Mouse (Mus musculus) thymus, adult 2 months (tissue): ENCODE data around the gene Olfr370.

Experiments
- CTCF ChIP-seq: fragments of 200-500 bp; IDR thresholded peaks from 2 replicates; pipeline ENCODE4 v1.5.1; 2012; ENCODE audit warnings: mild to moderate bottlenecking, control low read depth, low read length, moderate library complexity, borderline replicate concordance; ENCODE audit not compliant: control insufficient read depth, poor library complexity, insufficient read depth; ENCODE audit errors: extremely low read depth
- POLR2A ChIP-seq: fragments of 200-500 bp; IDR thresholded peaks from 2 replicates; pipeline ENCODE4 v1.6.1; 2012; ENCODE audit warnings: mild to moderate bottlenecking, low read length, control low read depth, moderate library complexity; ENCODE audit not compliant: control insufficient read depth, poor library complexity, insufficient read depth; ENCODE audit errors: extremely low read depth

GRCm38 (mm10) chr8:83582226-83582625 lies 46.6 kb downstream of the Olfr370 start:
- TF ChIP-seq CTCF (no peak), POLR2A (no peak)
